Mouse (Mus musculus) inflammation-experienced regulatory T-cells, adult 6 months (primary cell): ENCODE measurements around the gene Inafm1. TPM values are rescaled to one million over a fixed set of nuclear protein-coding genes. Genes with fewer than 3 reads are reported as not detected.
A peak's percentile ranks its signal among the peaks of the same experiment; 100 is the strongest.
"Not testable (repeated sequence)": the region's sequence is repeated elsewhere in the genome, so short reads cannot be mapped to it uniquely, and the experiment has no call there.

Experiments used
- ATAC-seq: one replicate; pipeline ENCODE4 v1.8.0; 2017
- polyA plus RNA-seq, 3 experiments: library from polyadenylated mRNA; unstranded; fragments of 100-300 nt; shearing (Covaris generic); gene quantifications; one replicate each; pipeline ENCODE4 v1.2.1; 2017

Inafm1 gene
- polyA plus RNA-seq, 3 experiments from 2014 or later: 0.96 to 2.4 (median 2.3) TPM

GRCm38 (mm10) chr7:16297616-16298015 is 24.2 kb upstream of the Inafm1 start:
- ATAC-seq: no peak

- ATAC-seq: peak; percentile 63
These were observed 23.5 kb upstream of the Inafm1 start for GRCm38 (mm10) chr7:16296766-16297390.

- ATAC-seq: no peak
These were observed 22.7 kb upstream of the Inafm1 start for GRCm38 (mm10) chr7:16296146-16296545.

GRCm38 (mm10) chr7:16295321-16295900 is 22.0 kb upstream of the Inafm1 start:
- ATAC-seq: peak; percentile 60

DNA sequence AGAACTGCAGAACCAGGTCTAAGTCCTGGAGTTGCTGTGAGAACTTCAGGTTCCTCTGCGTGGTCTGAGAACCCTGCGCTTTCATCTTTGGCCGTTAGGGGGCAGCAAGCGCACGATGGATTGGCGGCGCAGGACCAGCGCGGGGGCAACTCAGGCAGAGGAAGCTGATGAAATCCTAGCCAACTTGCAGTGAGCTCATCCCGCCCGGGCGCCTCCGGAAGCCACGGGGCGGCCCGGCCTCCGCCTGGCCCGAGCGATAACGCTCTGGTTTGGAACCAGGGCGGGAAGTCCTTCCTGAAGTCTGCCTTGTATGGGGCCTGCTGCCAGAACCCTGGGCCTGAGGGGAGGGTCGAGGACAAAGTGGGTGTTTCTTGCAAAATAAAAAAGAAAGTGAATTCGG is 21.4 kb upstream of the Inafm1 start:
- peak; percentile 64 for ATAC-seq

DNA sequence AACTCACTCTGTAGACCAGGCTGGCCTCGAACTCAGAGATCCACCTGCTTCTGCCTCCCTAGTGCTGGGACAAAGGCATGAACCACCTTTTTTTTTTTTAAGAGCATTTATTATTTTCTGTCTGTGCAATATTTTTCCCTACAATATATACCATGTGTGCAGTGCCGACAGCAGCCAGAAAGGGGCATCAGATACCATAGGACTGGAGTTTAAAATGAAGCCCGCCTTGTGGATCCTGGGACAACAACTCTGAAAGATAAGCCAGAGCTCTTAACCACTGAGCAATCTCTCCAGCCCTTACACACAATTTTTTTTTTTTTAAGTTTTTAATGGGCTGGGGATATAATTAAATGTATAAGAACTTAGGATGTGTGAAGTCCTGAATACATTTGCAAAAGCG is 20.9 kb upstream of the Inafm1 start:
- ATAC-seq: peak; percentile 5

DNA sequence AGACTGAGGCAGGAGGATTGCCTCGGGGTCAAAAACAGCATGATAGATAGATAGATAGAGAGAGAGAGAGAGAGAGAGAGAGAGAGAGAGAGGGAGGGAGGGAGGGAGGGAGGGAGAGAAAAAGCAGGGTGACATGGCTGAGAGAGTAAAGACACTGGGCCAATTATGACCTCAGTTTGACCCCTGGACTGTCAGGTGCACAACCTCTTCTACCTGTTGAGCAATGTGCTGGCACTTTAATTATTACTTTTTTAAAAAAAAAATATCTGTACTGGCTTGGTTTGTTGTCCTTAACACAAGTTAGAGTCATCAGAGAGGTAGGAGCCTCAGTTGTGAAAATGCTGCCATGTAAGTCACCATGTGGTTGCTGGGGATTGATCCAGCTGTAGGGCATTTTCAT is 14.4 kb upstream of the Inafm1 start:
- ATAC-seq: no peak

DNA sequence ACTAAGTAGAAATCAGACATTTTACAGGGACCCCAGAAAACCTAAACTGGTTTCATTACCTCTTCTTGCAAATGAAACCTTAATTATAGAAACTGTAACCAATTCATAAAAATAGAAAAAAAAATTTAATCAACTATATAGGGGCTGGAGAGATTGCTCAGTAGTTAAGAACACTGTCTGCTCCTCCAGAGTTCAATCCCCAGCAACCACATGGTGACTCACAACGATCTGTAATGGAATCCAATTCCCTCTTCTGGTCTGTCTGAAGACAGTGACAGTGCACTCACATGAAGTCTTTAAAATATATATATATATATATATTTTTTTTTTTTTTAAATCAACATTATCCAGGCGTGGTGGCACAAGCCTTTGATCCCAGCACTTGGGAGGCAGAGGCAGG is 13.6 kb upstream of the Inafm1 start:
- ATAC-seq: no peak

- ATAC-seq: peak; percentile 86
These were observed 12.9 kb upstream of the Inafm1 start, which contains the start of gene Ccdc9 for GRCm38 (mm10) chr7:16286026-16286961. Gene Ccdc9, minus strand, starts transcription at chr7:16286795.

GRCm38 (mm10) chr7:16285450-16286025 is 12.1 kb upstream of the Inafm1 start:
- ATAC-seq: peak; percentile 3

DNA sequence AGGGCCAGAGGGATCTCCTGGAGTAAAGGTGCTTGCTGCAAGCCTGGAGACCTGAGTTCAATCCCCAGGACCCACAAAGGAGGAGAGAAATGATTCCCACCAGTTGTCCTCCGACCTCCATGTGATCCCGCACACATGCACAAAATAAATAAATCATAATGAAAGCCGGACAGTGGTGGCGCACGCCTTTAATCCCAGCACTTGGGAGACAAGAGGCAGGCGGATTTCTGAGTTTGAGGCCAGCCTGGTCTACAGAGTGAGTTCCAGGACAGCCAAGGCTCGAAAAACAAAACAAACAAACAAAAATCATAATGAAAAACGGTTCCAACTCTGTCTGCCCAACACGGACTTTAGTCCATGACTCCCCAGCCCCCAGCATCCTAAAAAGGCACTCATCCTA is 11.5 kb upstream of the Inafm1 start:
- ATAC-seq: no peak

- no peak for ATAC-seq
These were observed 10.6 kb upstream of the Inafm1 start for GRCm38 (mm10) chr7:16284001-16284400.

DNA sequence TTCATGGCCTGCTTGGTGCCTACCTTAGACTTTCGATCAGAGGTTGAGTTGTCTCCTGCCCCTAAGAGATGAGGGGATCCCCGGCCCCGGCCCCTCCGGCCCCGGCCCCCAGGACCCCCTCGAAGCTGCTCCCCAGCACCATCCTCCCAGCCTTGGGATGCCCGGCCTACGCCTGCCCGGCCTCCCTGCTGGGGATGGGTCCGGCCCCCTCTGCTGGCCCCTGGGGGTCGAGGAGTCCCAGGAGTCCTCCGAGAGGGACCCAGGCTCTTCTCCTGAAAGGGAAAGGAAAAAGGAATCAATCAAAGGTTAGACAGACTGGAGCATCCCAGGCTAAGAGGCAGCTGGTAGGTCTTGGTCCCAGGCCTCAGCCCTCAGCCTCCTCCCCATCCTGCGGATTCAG is 8.9 kb upstream of the Inafm1 start:
- ATAC-seq: no peak

DNA sequence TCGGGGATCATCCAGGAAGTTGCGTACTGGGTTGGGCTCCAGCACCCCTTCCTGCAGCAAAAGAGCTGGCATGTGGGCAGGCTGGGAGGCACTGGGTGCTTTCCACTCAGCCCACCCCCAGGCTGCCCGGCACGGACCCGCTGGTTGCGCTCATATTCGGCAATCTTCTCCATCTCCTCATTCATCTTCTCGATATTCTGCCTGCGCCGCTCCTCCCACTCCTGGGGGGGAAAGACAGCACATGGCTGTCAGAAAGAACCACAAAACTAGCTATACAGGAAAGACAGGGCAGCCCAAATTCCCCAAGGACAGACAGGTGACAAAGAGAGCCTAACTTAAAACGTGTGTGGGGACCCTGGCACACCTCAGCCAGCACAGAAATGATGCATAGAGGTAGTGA is 7.3 kb upstream of the Inafm1 start:
- ATAC-seq: no peak

GRCm38 (mm10) chr7:16274922-16275890 is 1.8 kb upstream of the Inafm1 start:
- no peak for ATAC-seq

DNA sequence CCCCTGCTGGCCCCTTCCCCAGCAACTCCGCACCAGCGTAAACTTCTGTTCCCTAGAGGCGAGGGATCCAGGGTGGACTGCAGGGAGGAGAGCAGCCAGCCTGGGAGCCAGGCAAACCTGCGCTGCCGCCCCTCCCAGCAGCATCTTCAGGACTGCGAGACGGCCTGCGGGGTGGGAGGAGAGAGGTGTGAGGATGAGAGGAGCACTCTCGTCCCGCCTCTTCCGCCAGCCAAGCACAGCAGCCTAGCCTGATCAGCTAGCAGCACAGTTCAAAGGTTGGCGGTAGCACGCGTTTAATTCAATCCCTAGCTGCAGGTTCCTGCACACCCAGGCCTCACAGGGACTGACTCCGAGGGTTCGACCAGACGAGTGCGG is 336 bp upstream of the Inafm1 start:
- ATAC-seq: peak; percentile 86

DNA sequence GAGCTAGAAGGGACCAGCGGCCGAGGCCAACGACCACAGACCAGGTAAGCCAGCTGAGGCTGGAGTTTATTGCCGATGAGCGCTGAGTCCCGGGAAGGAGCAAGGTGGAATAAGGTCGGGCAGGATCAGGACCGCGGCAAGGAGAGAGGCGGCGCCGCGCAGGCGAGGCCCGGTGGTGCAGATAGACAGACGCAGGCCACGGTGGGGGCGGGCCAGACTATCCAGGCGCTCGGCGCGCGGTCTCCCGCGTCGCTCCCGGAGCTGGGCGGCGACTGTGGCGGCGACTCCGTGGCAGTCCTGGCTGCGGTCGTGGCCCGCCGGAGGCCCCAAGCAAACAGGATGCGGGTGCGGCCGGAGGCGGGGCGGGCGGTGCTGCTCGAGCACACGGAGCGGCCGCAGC is 736 bp downstream of the Inafm1 start:
- ATAC-seq: peak; percentile 41

DNA sequence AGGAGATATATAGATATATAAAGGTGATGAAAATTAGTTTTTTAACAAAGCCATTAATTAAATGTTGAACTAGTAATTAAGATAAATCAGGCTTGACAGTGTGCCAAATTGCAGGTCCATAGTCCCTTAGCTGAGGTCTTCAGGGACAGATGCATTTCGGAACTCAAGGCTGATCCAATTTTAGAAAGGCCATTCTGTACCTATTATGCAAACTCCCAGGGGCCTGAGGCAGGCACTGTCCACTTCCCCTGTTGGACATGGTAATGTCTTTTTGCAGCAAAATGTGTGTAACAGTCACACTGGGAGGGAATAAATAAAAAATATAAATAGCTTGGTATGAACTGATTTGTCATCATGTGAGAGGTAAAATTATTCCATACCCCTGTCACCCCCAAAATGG is 2.3 kb downstream of the Inafm1 start:
- ATAC-seq: no peak

- not testable (repeated sequence) for ATAC-seq
These were observed 6.8 kb downstream of the Inafm1 start for GRCm38 (mm10) chr7:16266593-16266992.

GRCm38 (mm10) chr7:16265856-16266255 is 7.6 kb downstream of the Inafm1 start:
- no peak for ATAC-seq

DNA sequence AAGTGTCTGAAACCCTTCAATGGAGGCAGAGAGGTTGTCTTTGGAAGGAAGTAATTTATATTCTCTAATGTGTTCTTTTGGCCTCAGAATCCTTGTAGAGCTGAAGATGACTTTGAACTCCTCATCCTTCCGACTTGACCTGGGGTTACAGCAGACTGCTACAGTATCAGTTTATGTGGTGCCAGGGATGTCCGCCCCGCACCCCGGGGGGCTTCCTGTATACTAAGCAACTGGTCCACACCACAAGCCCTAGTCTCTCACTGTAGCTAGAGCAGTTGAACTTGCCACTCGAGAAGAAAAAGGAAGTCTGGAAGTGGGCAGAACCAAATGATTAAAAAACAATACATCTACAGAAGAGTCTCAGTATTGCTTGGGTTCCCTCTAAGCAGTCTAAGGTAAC is 9.6 kb downstream of the Inafm1 start:
- no peak for ATAC-seq
